Mouse (Mus musculus) heart, embryonic 11.5 days (tissue): Measurements from ENCODE around the gene Tfap2a. TPM values are rescaled to one million over a fixed set of nuclear protein-coding genes. Genes with fewer than 3 reads are reported as not detected.

Experiments
- ATAC-seq: fragments of 200-750 bp; cut with Nextera tagmentation; replicated peaks from 2 replicates; pipeline ENCODE4 v1.8.0; 2017; ENCODE audit warnings: moderate library complexity; ENCODE audit not compliant: insufficient number of reproducible peaks, low FRiP score, low TSS enrichment
- H3K27ac ChIP-seq: fragments of 300-500 bp; sonication (generic); 2 replicates; pipeline ENCODE4 v1.5.1; 2014; ENCODE audit warnings: mild to moderate bottlenecking, low read depth, low read length
- H3K27me3 ChIP-seq: fragments of 300-500 bp; sonication (generic); 2 replicates; pipeline ENCODE4 v1.6.1; 2014; ENCODE audit warnings: mild to moderate bottlenecking, low read length, mixed read lengths; ENCODE audit not compliant: control insufficient read depth, insufficient read depth
- H3K36me3 ChIP-seq: fragments of 300-500 bp; sonication (generic); 2 replicates; pipeline ENCODE4 v1.6.1; 2014; ENCODE audit warnings: mild to moderate bottlenecking, low read length, moderate library complexity, mixed read lengths; ENCODE audit not compliant: control insufficient read depth, insufficient read depth
- H3K4me1 ChIP-seq: fragments of 300-500 bp; sonication (generic); 2 replicates; pipeline ENCODE4 v1.6.1; 2014; ENCODE audit warnings: low read length; ENCODE audit not compliant: control insufficient read depth, insufficient read depth
- H3K4me2 ChIP-seq: fragments of 300-500 bp; sonication (generic); 2 replicates; pipeline ENCODE4 v1.6.1; 2014; ENCODE audit warnings: mild to moderate bottlenecking, moderate library complexity
- H3K4me3 ChIP-seq: fragments of 300-500 bp; sonication (generic); 2 replicates; pipeline ENCODE4 v1.5.1; 2014; ENCODE audit warnings: low read depth, low read length
- H3K9ac ChIP-seq: fragments of 300-500 bp; sonication (generic); 2 replicates; pipeline ENCODE4 v1.6.1; 2014; ENCODE audit warnings: mild to moderate bottlenecking, low read depth, low read length, moderate library complexity
- H3K9me3 ChIP-seq: fragments of 300-500 bp; sonication (generic); replicated peaks from 2 replicates; pipeline ENCODE4 v1.6.1; 2016; ENCODE audit warnings: low read length; ENCODE audit not compliant: control insufficient read depth
- WGBS: fragments of 180-500 bp; shearing (Covaris S2); extraction: QIAGEN DNeasy Blood & Tissue Kit; methylation state at CpG from one replicate; pipeline ENCODE4 v1.1.7; 2014; ENCODE audit not compliant: insufficient replicate concordance; 5-methylcytosine and 5-hydroxymethylcytosine counted together
- polyA plus RNA-seq: library from polyadenylated mRNA; unstranded; fragments of >200 nt; fragmentation: Nextera tagmentation; extraction: Ambion mirVana; gene quantifications from 2 replicates; pipeline ENCODE4 v1.2.1, GENCODE M21; 2014

Tfap2a gene
- 0.14 and 0.39 TPM in 2 replicates for polyA plus RNA-seq

DNA sequence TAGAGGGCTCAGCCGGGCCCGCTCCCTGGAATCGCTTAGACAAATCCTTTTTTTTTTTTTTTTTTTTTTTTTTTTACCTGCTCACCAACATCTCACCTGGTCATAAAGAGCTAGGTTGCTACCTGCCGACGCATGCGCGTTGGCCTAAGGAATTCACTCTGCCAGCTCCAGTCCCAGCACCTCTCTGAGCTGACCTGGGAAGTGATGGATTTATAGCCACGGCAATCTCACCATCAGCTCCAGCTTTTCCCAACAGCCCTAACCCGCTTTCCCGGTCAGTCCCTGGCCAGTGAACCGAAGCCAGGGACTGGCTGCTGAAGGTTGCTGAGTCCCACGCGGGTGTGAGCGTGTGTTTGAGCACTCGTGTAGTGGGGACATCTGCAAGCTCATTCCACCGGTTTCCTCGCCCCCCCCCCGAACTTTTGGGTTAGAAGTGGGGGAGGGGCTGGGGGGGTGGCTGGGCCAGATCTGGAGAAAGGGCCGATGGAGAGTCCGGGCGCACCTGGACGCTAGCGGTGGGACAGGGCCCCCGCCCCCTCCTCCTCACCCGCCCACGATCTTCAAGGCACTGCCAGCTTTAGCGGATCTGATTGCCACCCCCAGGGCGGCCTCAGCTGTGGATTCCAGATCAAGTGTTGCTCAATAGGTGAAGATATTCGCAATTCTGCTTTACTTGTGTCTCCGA, at the start of gene Tfap2a:
Tfap2a (minus strand) TSS at position 181 of the 685 bp plus-strand sequence.
- H3K4me1 ChIP-seq = peaks cover 6% of the 10 kb centered on the region
- peak within 1 kb of the TSS; percentile 6; the same call in 1 of the 2 replicates for H3K4me2 ChIP-seq
- H3K9me3 ChIP-seq = no peaks in the 10 kb centered on the region
- 0 out of 2 replicates have a peak within 1 kb of the TSS, but pooled peaks have one; percentile 5 for H3K4me3 ChIP-seq
- H3K27ac ChIP-seq = no peak within 1 kb of the TSS
- under 1% methylated on average over 30 of the region's 30 CpGs for WGBS
- H3K27me3 ChIP-seq = peaks cover 99% of the 10 kb centered on the region
- H3K36me3 ChIP-seq = no peaks in the 10 kb centered on the region
- no peak for ATAC-seq
- H3K9ac ChIP-seq = no peak within 1 kb of the TSS

DNA sequence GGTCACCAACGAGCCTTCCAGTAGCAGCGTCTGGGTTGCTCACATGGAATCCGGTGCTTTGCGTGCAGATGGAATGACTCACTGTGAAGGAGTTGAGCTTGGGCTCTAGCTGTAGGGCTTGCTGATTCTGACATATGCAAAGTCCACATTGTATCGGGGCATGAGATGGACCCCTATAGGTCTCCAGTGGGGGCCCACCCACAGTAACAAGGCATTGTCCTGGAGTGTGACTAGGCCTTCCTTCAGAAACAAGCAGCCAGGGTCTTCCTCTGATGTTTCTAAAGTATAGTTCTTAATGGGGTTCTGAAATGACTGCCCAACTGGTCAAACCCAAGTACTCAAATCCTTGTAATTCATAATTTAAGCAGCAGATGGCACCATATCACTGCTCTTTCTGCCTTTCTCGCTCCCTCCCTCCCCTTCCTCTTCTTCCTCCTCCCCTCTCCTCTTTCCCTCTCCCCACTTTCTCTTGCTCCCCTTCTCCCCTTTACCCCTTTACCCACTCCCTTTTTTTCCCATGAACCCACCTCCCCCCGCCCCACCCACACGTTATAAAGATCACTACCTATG, 46.1 kb upstream of the Tfap2a start:
- 48% methylated on average over 8 of the region's 8 CpGs for WGBS

DNA sequence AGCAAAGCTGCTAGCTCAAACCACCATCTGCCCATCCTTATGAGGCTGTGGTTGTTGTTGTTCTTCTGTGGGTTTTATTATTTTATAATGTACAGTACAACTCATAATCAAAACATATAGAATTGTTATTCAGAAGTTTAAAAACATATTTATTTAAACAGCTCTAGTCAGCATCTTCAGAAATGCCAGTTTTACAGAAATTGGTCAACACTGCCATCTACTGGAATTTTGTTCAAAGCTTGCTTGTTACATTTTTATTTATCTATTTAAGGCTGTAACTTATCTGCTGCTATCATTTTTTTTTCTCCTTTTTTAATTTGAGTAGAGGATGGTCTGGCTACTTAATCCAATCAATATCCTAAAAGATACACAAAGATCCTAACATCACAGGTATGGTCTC, 19.8 kb upstream of the Tfap2a start:
- H3K4me3 ChIP-seq = no peak overlapping the region
- no peaks in the 10 kb centered on the region for H3K27me3 ChIP-seq
- H3K9me3 ChIP-seq = no peaks in the 10 kb centered on the region
- no peak overlapping the region for H3K9ac ChIP-seq
- no peak for ATAC-seq
- H3K27ac ChIP-seq = no peak overlapping the region
- H3K4me1 ChIP-seq = no peaks in the 10 kb centered on the region
- no peak overlapping the region for H3K4me2 ChIP-seq
- H3K36me3 ChIP-seq = no peaks in the 10 kb centered on the region

More for the DNA sequence above, 46.1 kb upstream of the Tfap2a start:
- no peak overlapping the region for H3K9ac ChIP-seq
- H3K9me3 ChIP-seq = no peaks in the 10 kb centered on the region
- no peak for ATAC-seq
- no peaks in the 10 kb centered on the region for H3K4me1 ChIP-seq
- H3K4me3 ChIP-seq = no peak overlapping the region
- H3K27ac ChIP-seq = no peak overlapping the region
- no peak overlapping the region for H3K4me2 ChIP-seq
- H3K27me3 ChIP-seq = no peaks in the 10 kb centered on the region
- H3K36me3 ChIP-seq = no peaks in the 10 kb centered on the region

DNA sequence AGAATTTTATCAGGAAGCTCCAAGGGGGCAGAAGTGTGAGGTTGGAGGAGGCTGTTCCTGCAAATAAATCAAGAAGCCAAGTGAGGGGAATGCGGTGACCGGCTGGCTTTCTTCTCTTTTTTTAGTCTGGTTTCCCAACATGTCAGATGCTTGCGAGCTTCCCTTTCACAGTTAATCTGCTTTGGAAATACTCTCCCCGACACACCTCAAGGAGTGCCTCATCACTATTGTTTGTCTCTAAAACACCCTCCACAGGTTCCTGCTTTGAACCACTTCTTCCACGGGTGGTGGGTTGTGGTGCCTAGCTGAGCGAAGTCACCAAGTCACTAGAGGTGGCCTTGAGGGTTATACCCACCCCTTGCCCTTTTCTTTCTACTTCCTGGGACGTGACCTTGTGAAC, 18.2 kb upstream of the Tfap2a start:
- Histone ChIP-seq H3K27ac (no peak overlapping the region), H3K4me3 (no peak overlapping the region), H3K36me3 (no peaks in the 10 kb centered on the region), H3K9me3 (no peaks in the 10 kb centered on the region), H3K9ac (no peak overlapping the region), H3K4me2 (no peak overlapping the region), H3K4me1 (no peaks in the 10 kb centered on the region), H3K27me3 (no peaks in the 10 kb centered on the region)
- ATAC-seq = no peak
- WGBS = 60% methylated on average over 7 of the region's 7 CpGs

DNA sequence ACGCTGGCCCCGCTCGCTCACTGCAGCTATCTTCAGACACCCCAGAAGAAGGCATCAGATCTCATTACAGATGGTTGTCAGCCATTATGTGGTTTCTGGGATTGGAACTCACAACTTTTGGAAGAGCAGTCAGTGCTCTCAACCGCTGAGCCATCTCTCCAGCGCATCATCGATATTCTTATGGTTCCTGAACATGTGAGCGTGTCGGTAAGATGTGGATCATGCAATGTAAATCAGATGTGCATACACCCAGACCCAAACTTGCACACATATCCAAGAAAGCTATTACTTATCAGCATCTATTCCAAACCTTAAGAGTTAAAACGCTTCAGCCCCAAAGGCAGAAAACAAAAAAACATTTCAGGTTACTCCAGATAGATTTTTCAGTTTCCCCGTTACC, 15.9 kb upstream of the Tfap2a start:
- no peak overlapping the region for H3K4me2 ChIP-seq
- H3K27ac ChIP-seq = no peak overlapping the region
- no peak overlapping the region for H3K4me3 ChIP-seq
- no peaks in the 10 kb centered on the region for H3K27me3 ChIP-seq
- WGBS = 81% methylated on average over 10 of the region's 10 CpGs
- no peak overlapping the region for H3K9ac ChIP-seq
- no peak for ATAC-seq
- H3K4me1 ChIP-seq = no peaks in the 10 kb centered on the region
- H3K9me3 ChIP-seq = no peaks in the 10 kb centered on the region
- no peaks in the 10 kb centered on the region for H3K36me3 ChIP-seq

DNA sequence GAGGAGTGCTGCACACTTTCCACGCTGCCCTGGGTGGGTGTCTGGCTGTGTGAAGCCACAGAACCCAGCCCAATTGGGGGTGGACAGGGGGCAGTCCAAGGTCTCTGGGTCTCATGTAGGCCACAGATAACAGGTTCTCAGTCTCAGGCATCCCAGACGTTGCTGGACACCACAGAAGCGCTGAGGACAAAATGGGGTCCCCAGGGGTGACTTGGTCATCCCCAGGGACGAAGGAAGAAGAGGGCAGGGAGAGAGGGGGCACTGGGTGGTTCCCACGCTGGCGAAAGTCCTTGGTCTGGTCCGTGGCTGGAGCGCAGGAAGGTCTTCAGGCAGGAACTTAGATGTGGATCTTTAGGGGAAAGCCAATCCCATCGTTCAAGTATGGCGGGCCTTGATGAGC, 13.7 kb upstream of the Tfap2a start:
- no peak for ATAC-seq
- no peak overlapping the region for H3K9ac ChIP-seq
- H3K27me3 ChIP-seq = no peaks in the 10 kb centered on the region
- no peak overlapping the region for H3K4me2 ChIP-seq
- 78% methylated on average over 10 of the region's 10 CpGs for WGBS
- no peaks in the 10 kb centered on the region for H3K9me3 ChIP-seq
- H3K4me3 ChIP-seq = no peak overlapping the region
- no peaks in the 10 kb centered on the region for H3K36me3 ChIP-seq
- no peaks in the 10 kb centered on the region for H3K4me1 ChIP-seq
- no peak overlapping the region for H3K27ac ChIP-seq

DNA sequence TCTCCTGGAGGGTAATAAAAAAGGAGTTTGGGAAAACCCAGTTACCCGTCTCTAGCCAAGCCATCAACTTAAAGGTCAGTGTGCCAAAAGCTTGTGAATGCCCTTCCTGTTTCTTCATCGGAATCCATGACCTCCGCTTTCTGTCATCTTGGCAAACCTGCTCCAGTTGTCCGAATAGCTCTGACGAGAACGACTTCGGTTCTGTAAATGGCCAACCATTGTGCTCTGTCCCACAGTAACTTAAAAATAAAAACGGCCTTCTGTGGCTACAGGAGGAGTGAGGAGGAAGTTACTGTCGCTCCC, 11.4 kb upstream of the Tfap2a start:
- Histone ChIP-seq H3K9me3 (no peaks in the 10 kb centered on the region), H3K36me3 (no peaks in the 10 kb centered on the region), H3K27me3 (peaks cover 18% of the 10 kb centered on the region), H3K4me1 (peaks cover 3% of the 10 kb centered on the region; the same call in 1 of the 2 replicates), H3K9ac (no peak overlapping the region), H3K4me3 (no peak overlapping the region), H3K27ac (no peak overlapping the region), H3K4me2 (peak overlapping the region; percentile 50)
- 51% methylated on average over 9 of the region's 9 CpGs for WGBS
- ATAC-seq = no peak

DNA sequence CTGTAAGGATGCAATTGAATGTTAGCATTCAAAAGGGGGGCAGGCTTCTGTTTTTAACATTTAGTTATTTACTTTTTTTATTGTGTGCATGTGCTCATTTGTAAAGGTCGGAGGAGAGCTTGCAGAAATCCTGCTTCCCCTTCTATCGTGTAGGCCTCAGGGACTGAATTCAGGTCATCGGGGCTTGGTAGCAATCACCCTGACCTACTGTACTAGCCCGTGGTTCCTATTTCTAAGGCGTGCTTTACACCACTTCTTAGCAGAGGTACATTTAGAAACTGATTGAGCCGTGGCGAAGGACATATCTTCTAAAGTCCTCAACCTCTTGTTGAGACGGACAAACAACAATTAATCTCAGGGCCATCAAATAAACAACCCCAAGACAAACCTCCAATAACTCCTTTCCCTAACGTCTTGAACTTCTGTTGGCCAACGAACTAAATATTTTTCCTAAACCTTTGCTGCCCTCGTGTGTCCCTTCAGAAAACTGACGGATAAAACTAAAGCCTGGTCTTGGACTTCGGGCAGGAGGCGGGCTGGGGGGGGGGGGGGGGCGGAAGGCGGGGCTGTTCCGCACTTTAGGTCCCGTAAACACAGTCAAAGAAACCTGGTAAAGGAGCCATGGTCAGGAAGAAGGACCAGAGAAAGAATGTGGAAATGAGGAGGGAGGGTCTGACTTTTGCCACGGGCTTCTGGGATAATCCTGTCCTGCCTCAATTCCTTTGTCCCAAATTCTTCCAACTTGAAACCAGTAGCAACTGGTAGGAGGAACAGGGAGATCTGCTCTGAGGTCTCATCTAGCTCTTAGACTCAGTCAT, 10.8 kb upstream of the Tfap2a start:
- H3K36me3 ChIP-seq = no peaks in the 10 kb centered on the region
- H3K4me1 ChIP-seq = peaks cover 6% of the 10 kb centered on the region; the same call in 1 of the 2 replicates
- H3K27ac ChIP-seq = no peak overlapping the region
- 13% methylated on average over 19 of the region's 19 CpGs for WGBS
- H3K9me3 ChIP-seq = no peaks in the 10 kb centered on the region
- peaks cover 24% of the 10 kb centered on the region for H3K27me3 ChIP-seq
- H3K4me3 ChIP-seq = peak overlapping the region; percentile 10; the same call in 1 of the 2 replicates
- no peak overlapping the region for H3K9ac ChIP-seq
- no peak for ATAC-seq
- peak overlapping the region; percentile 50 for H3K4me2 ChIP-seq
